Mouse (Mus musculus) spleen, adult 2 months (tissue): ENCODE measurements around the gene Hs3st1. TPM values are rescaled to one million over a fixed set of nuclear protein-coding genes. Genes with fewer than 3 reads are reported as not detected.

ENCODE experiments used
- DNase-seq, 2 experiments: peaks; one replicate each; pipeline versions ENCODE4 v3.0.0 to v3.0.0-alpha.2; 2012 to 2021; ENCODE audit warnings: low spot score in 2 of 2, low read depth in 1 of 2
- H3K27ac ChIP-seq: fragments of 200-500 bp; 2 replicates; pipeline ENCODE4 v1.5.1; 2012; ENCODE audit warnings: low read length, inconsistent platforms; ENCODE audit not compliant: insufficient read depth
- H3K27me3 ChIP-seq: fragments of 200-500 bp; 2 replicates; pipeline ENCODE4 v1.6.1; 2012; ENCODE audit warnings: mild to moderate bottlenecking, moderate library complexity, low read length, inconsistent platforms; ENCODE audit not compliant: control insufficient read depth, insufficient read depth
- H3K36me3 ChIP-seq: fragments of 200-500 bp; 2 replicates; pipeline ENCODE4 v1.6.1; 2012; ENCODE audit warnings: mild to moderate bottlenecking, low read length, inconsistent platforms; ENCODE audit not compliant: control insufficient read depth, insufficient read depth
- H3K4me1 ChIP-seq: fragments of 200-500 bp; 2 replicates; pipeline ENCODE4 v1.6.1; 2011; ENCODE audit warnings: inconsistent platforms; ENCODE audit not compliant: control insufficient read depth, insufficient read depth, insufficient read length
- H3K4me3 ChIP-seq: fragments of 200-500 bp; 2 replicates; pipeline ENCODE4 v1.5.1; 2011; ENCODE audit warnings: mild to moderate bottlenecking, inconsistent platforms; ENCODE audit not compliant: insufficient read depth, insufficient read length; ENCODE audit errors: extremely low read depth
- CTCF ChIP-seq: fragments of 200-500 bp; IDR thresholded peaks from 2 replicates; pipeline ENCODE4 v1.5.1; 2011; ENCODE audit warnings: mild to moderate bottlenecking, inconsistent platforms; ENCODE audit not compliant: insufficient read depth, insufficient read length, insufficient replicate concordance; ENCODE audit errors: extremely low read depth
- POLR2A ChIP-seq: fragments of 200-500 bp; IDR thresholded peaks from 2 replicates; pipeline ENCODE4 v1.6.1; 2011; ENCODE audit warnings: low read depth, low read length, inconsistent platforms
- WGBS: fragments of 180-500 bp; shearing (Covaris S2); methylation state at CpG from one replicate; pipeline ENCODE4 v1.1.7; 2018; 5-methylcytosine and 5-hydroxymethylcytosine counted together
- polyA plus RNA-seq: library from polyadenylated mRNA; depleted of rRNA; stranded (reverse); fragments of >200 nt; gene quantifications from 2 replicates; pipeline ENCODE4 v1.2.3, GENCODE M21; 2012

Hs3st1 gene
- polyA plus RNA-seq, 1 experiment, result 18.0 TPM

GRCm38 (mm10) chr5:39715193-39715592, 40.1 kb downstream of the Hs3st1 start:
- TF ChIP-seq CTCF (no peak), POLR2A (no peak)
- DNase-seq, result no peak

GRCm38 (mm10) chr5:39705539-39705938, 49.7 kb downstream of the Hs3st1 start:
- DNase-seq, result no peak
- WGBS, result 37% methylated on average over 3 of the region's 3 CpGs
- H3K4me3 ChIP-seq, result no peak overlapping the region
- H3K27me3 ChIP-seq, result no peaks in the 10 kb centered on the region
- H3K36me3 ChIP-seq, result no peaks in the 10 kb centered on the region
- H3K4me1 ChIP-seq, result no peaks in the 10 kb centered on the region
- TF ChIP-seq CTCF (no peak), POLR2A (no peak)
- H3K27ac ChIP-seq, result no peak overlapping the region

More at GRCm38 (mm10) chr5:39715193-39715592, 40.1 kb downstream of the Hs3st1 start:
- WGBS, result 36% methylated on average over 5 of the region's 5 CpGs
- Histone ChIP-seq H3K4me1 (no peaks in the 10 kb centered on the region), H3K27ac (no peak overlapping the region), H3K27me3 (no peaks in the 10 kb centered on the region), H3K4me3 (no peak overlapping the region), H3K36me3 (no peaks in the 10 kb centered on the region)

DNA sequence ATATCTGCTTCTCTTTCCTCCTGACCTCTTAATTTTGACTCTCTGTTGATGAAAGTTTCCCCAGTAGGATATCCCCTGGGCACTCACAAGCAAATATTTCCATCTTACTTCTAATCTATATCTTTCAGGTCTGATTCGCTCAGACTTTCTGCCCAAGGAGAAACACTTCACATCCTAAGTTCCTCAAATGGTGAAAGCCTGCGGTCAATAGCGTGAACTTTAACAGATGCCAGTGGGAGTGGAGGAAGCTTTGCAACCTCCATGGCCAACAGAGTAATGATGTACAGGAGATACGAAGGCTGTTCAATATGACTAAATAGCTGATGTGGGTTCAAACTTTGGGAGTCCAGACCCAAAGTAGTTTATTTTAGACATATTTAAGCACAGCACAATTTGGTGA, 94.4 kb downstream of the Hs3st1 start:
- no peak for DNase-seq
- Histone ChIP-seq H3K4me1 (no peaks in the 10 kb centered on the region), H3K4me3 (no peak overlapping the region), H3K27me3 (no peaks in the 10 kb centered on the region), H3K27ac (no peak overlapping the region), H3K36me3 (no peaks in the 10 kb centered on the region)
- WGBS, result 73% methylated on average over 4 of the region's 4 CpGs
- no peak for TF ChIP-seq POLR2A
- no peak for TF ChIP-seq CTCF

DNA sequence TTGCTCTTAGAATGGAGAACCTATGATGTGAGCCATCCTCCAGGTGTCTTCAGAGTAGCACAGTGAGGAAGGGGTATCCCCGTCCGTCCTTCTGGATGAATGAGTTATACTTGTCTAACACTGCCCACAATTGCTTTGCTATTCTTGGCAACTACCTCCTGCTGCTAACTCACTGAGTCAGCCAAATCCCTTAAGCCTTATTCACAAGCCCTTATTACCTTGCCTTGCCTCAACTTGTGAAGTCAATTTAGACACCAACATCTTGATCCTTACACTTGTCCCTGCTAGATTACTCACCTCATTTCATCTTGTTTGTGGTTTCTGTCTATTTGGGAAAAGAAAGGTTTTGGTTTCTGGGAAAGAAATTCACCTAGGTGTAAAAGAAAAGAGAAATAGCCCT, 95.9 kb downstream of the Hs3st1 start:
- TF ChIP-seq CTCF, result no peak
- TF ChIP-seq POLR2A, result no peak
- Histone ChIP-seq H3K4me1 (no peaks in the 10 kb centered on the region), H3K36me3 (no peaks in the 10 kb centered on the region), H3K27ac (no peak overlapping the region), H3K27me3 (no peaks in the 10 kb centered on the region), H3K4me3 (no peak overlapping the region)
- DNase-seq, result no peak
- 91% methylated on average over 2 of the region's 2 CpGs for WGBS

- H3K36me3 ChIP-seq, result no peaks in the 10 kb centered on the region
- no peak overlapping the region for H3K27ac ChIP-seq
- H3K27me3 ChIP-seq, result peaks cover 7% of the 10 kb centered on the region
- peaks cover 7% of the 10 kb centered on the region for H3K4me1 ChIP-seq
- WGBS, result 2% methylated on average over 28 of the region's 28 CpGs
- TF ChIP-seq POLR2A, result no peak
- TF ChIP-seq CTCF, result no peak
- DNase-seq, result no peak
- H3K4me3 ChIP-seq, result peak overlapping the region; percentile 75
Measured at GRCm38 (mm10) chr5:39644827-39645380, 110.4 kb downstream of the Hs3st1 start.

DNA sequence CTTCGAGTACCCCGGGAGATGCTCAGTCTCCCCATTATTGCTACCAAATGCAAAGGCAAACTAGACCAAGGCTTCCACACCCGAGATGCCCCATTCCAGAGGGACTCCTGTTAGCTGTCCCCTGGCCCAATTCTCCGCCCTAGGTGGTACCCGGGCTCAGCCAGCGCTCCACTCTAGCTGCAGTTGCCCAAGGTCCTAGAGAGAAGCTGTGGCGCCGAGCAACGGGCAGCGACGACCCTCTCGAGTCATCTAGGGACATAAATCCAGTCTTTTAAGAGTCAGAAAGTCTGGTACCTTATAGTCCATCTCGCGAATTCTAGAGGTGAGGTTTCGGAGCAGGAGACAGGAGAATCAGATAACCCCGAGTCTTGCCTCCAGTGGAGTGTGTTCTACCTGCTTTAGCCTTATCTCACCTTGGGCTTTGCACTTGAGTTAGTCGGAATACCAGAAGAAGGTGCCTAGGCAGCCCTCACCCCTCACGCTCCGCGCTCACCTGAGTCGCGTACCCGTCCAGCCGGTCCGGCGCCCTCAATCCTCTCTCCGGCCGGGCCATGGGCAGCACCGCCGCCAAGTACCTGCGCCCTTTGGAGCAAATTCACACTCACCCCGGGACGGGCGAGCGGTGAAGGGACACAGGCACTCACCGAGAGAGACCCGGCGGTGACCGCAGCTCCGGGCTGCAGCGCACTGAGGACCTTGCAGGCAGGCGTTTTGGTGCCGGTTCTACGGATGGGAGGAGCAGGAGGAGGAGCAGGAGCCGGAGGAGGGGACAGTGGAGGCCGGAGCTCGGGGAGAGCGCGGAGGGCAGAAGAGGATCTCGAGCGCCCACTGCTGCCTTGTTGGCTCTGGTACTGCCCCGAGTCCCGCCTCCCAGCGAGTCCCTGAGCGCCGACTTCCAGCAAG, 111.1 kb downstream of the Hs3st1 start:
- H3K36me3 ChIP-seq, result no peaks in the 10 kb centered on the region
- H3K4me1 ChIP-seq, result peaks cover 8% of the 10 kb centered on the region
- WGBS, result 1% methylated on average over 56 of the region's 56 CpGs
- TF ChIP-seq POLR2A, result peak; percentile 60
- TF ChIP-seq CTCF, result peak; percentile 62
- peak overlapping the region; percentile 75 for H3K4me3 ChIP-seq
- DNase-seq, result peak in 1 of 2 experiments; percentile 85
- peaks cover 7% of the 10 kb centered on the region for H3K27me3 ChIP-seq
- H3K27ac ChIP-seq, result no peak overlapping the region
